Mouse (Mus musculus) kidney, adult 2 months (tissue): ENCODE data around the gene Reep1. TPM values are rescaled to one million over a fixed set of nuclear protein-coding genes. Genes with fewer than 3 reads are reported as not detected.

Experiments
- DNase-seq: peaks from one replicate; pipeline ENCODE4 v3.0.0; 2021
- H3K27ac ChIP-seq: fragments of 200-500 bp; 2 replicates; pipeline ENCODE4 v1.5.1; 2012; ENCODE audit warnings: low read depth, low read length, control low read depth, inconsistent platforms; ENCODE audit not compliant: insufficient read depth
- H3K27me3 ChIP-seq: fragments of 200-500 bp; replicated peaks from 2 replicates; pipeline ENCODE4 v1.6.1; 2012; ENCODE audit warnings: mild to moderate bottlenecking, moderate library complexity, low read length, inconsistent platforms; ENCODE audit not compliant: control insufficient read depth, insufficient read depth
- H3K36me3 ChIP-seq: fragments of 200-500 bp; 2 replicates; pipeline ENCODE4 v1.6.1; 2012; ENCODE audit warnings: mild to moderate bottlenecking, moderate library complexity, low read length, inconsistent platforms; ENCODE audit not compliant: control insufficient read depth, insufficient read depth
- H3K4me1 ChIP-seq: fragments of 200-500 bp; 2 replicates; pipeline ENCODE4 v1.6.1; 2011; ENCODE audit warnings: low read length; ENCODE audit not compliant: control insufficient read depth, insufficient read depth
- H3K4me3 ChIP-seq: fragments of 200-500 bp; 2 replicates; pipeline ENCODE4 v1.5.1; 2011; ENCODE audit warnings: mild to moderate bottlenecking, low read depth, low read length, control low read depth; ENCODE audit not compliant: insufficient read depth
- CTCF ChIP-seq: fragments of 200-500 bp; conservative IDR thresholded peaks from 2 replicates; pipeline ENCODE4 v1.5.1; 2011; ENCODE audit warnings: low read depth, mild to moderate bottlenecking, control low read depth, low read length, moderate library complexity, mixed read lengths; ENCODE audit not compliant: insufficient read depth, insufficient read length
- POLR2A ChIP-seq: fragments of 200-500 bp; IDR thresholded peaks from one replicate; pipeline ENCODE4 v1.6.1; 2011; ENCODE audit warnings: low read depth, low read length, control low read depth
- WGBS: fragments of 180-500 bp; shearing (Covaris S2); methylation state at CpG from one replicate; pipeline ENCODE4 v1.1.7; 2018; 5-methylcytosine and 5-hydroxymethylcytosine counted together
- polyA plus RNA-seq: library from polyadenylated mRNA; depleted of rRNA; stranded (reverse); fragments of >200 nt; gene quantifications from 2 replicates; pipeline ENCODE4 v1.2.3, GENCODE M21; 2012

Reep1 gene
- polyA plus RNA-seq, 1 experiment: 1.5 TPM

DNA sequence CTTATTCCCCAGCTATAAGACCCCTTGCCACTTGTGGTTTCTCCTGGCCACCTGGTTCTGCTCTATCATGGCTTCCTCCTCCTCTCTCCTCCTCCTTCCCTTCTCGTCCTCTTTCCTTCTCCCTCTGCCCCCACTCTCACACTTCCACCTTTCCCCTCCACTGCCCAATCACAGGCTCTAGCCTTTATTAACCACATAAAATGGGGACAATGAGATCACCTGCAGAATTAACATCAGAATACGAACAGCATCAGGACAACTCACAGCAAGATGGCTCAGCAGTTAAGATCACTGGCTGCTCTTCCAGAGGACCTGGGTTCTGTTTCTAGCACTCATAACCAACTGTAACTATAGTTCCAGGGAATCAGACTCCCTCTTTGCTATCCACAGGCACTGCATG is 72.5 kb downstream of the Reep1 start:
- no peaks in the 10 kb centered on the region for H3K36me3 ChIP-seq
- H3K27me3 ChIP-seq: no peaks in the 10 kb centered on the region
- no peak overlapping the region for H3K27ac ChIP-seq
- no peak for DNase-seq
- 67% methylated on average over 2 of the region's 2 CpGs for WGBS
- no peaks in the 10 kb centered on the region for H3K4me1 ChIP-seq
- no peak for TF ChIP-seq CTCF
- TF ChIP-seq POLR2A: no peak
- H3K4me3 ChIP-seq: no peak overlapping the region

GRCm38 (mm10) chr6:71780431-71780830 is 73.1 kb downstream of the Reep1 start:
- H3K36me3 ChIP-seq: no peaks in the 10 kb centered on the region
- H3K27ac ChIP-seq: no peak overlapping the region
- DNase-seq: no peak
- WGBS: 81% methylated on average over 7 of the region's 7 CpGs
- no peaks in the 10 kb centered on the region for H3K27me3 ChIP-seq
- H3K4me3 ChIP-seq: no peak overlapping the region
- no peaks in the 10 kb centered on the region for H3K4me1 ChIP-seq
- no peak for TF ChIP-seq CTCF
- TF ChIP-seq POLR2A: no peak

DNA sequence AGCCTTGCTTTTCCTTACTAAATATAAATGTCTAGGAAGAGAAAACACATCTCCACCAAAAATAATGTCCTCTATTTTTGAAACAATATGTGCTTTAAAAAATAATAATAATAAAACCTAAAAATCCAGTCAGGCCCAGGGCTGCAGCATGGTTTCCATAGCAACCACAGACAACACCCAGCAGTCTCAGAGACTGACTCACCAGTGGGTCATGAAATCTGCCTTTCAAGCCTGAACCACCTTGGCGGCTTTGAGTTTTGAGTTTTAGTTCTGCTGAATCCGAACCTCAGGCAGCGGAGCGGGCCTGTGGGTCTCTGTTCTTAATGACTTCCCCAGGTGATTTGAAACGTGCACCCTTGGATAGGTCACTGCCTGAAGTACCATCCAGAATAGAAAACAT is 75.8 kb downstream of the Reep1 start:
- no peak for DNase-seq
- no peak overlapping the region for H3K4me3 ChIP-seq
- 83% methylated on average over 5 of the region's 5 CpGs for whole genome bisulfite sequencing
- H3K4me1 ChIP-seq: no peaks in the 10 kb centered on the region
- H3K27ac ChIP-seq: no peak overlapping the region
- H3K27me3 ChIP-seq: no peaks in the 10 kb centered on the region
- H3K36me3 ChIP-seq: no peaks in the 10 kb centered on the region
- TF ChIP-seq POLR2A (no peak), CTCF (no peak)

- Histone ChIP-seq H3K4me3 (no peak overlapping the region), H3K27ac (no peak overlapping the region), H3K27me3 (no peaks in the 10 kb centered on the region), H3K36me3 (no peaks in the 10 kb centered on the region), H3K4me1 (no peaks in the 10 kb centered on the region)
- TF ChIP-seq CTCF (no peak), POLR2A (no peak)
- DNase-seq: no peak
- 61% methylated on average over 9 of the region's 9 CpGs for WGBS
Observed at GRCm38 (mm10) chr6:71788348-71788747, 81.0 kb downstream of the Reep1 start.

- no peak overlapping the region for H3K27ac ChIP-seq
- 89% methylated on average over 6 of the region's 6 CpGs for WGBS
- H3K4me3 ChIP-seq: no peak overlapping the region
- DNase-seq: no peak
- H3K4me1 ChIP-seq: no peaks in the 10 kb centered on the region
- TF ChIP-seq POLR2A (no peak), CTCF (no peak)
- no peaks in the 10 kb centered on the region for H3K27me3 ChIP-seq
- H3K36me3 ChIP-seq: no peaks in the 10 kb centered on the region
Observed at GRCm38 (mm10) chr6:71791771-71792170, 84.4 kb downstream of the Reep1 start.

DNA sequence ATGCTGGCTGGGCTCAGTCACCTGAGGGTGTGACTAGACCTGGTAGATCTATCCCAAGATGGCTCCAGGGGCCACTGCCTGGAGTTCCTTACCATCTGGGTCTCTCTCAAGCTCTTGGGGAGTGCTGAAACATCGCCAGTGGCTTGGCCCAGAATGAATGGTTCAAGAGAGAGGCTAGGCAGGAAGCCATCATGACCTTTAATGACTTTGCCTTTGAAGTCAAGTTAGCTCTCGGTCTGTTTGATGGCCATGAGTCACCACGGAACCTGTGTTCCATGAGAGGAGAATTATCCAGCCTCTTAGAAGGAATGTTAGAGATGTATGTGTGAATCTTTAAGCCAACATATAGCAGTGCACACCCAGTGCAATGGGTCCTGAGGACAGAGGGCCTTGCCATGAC is 92.0 kb downstream of the Reep1 start:
- 56% methylated on average over 3 of the region's 3 CpGs for WGBS
- no peak overlapping the region for H3K4me3 ChIP-seq
- H3K36me3 ChIP-seq: no peaks in the 10 kb centered on the region
- H3K27ac ChIP-seq: no peak overlapping the region
- TF ChIP-seq CTCF (no peak), POLR2A (no peak)
- DNase-seq: no peak
- no peaks in the 10 kb centered on the region for H3K27me3 ChIP-seq
- no peaks in the 10 kb centered on the region for H3K4me1 ChIP-seq

GRCm38 (mm10) chr6:71801011-71801713 is 93.8 kb downstream of the Reep1 start:
- Histone ChIP-seq H3K4me1 (no peaks in the 10 kb centered on the region), H3K36me3 (no peaks in the 10 kb centered on the region), H3K27ac (no peak overlapping the region), H3K27me3 (no peaks in the 10 kb centered on the region), H3K4me3 (no peak overlapping the region)
- no peak for TF ChIP-seq CTCF
- TF ChIP-seq POLR2A: no peak
- DNase-seq: no peak
- WGBS: 73% methylated on average over 7 of the region's 7 CpGs
